Mouse (Mus musculus): Measurements from ENCODE around the gene Prmt1. TPM values are rescaled to one million over a fixed set of nuclear protein-coding genes. Genes with fewer than 3 reads are reported as not detected.

Gene Prmt1
- polyA plus RNA-seq, 1 experiment from 2014 or later: 710 TPM

DNA sequence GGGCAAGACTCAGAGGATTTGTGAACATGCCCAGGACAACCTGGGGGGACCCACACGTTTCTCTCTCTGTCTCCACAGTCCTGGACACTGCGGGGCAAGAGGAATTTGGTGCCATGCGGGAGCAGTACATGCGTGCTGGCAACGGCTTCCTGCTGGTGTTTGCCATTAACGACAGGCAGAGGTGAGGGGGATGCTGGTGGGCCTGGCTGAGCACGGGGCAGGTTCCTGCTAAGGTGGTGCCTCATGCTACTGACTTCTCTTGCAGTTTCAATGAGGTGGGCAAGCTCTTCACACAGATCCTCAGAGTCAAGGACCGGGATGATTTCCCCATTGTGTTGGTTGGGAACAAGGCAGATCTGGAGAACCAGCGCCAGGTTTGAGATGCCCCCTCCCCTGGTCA is 33.9 kb upstream of the Prmt1 start:
- no peaks in the 10 kb centered on the region for H3K9me3 ChIP-seq (replicated peaks)
- no peak for ATAC-seq (replicated peaks; ENCODE audit: low FRiP score)
- H3K27me3 ChIP-seq: 0 out of 2 replicates have a peak, but pooled peaks cover 4% of the 10 kb centered on the region
- peaks cover 25% of the 10 kb centered on the region for H3K4me1 ChIP-seq
- no peak overlapping the region for H3K4me2 ChIP-seq
- H3K9ac ChIP-seq: no peak overlapping the region
- H3K36me3 ChIP-seq: no peaks in the 10 kb centered on the region
- 73% methylated on average over 9 of the region's 9 CpGs for WGBS
- no peak overlapping the region for H3K27ac ChIP-seq
- no peak overlapping the region for H3K4me3 ChIP-seq (replicated peaks)

DNA sequence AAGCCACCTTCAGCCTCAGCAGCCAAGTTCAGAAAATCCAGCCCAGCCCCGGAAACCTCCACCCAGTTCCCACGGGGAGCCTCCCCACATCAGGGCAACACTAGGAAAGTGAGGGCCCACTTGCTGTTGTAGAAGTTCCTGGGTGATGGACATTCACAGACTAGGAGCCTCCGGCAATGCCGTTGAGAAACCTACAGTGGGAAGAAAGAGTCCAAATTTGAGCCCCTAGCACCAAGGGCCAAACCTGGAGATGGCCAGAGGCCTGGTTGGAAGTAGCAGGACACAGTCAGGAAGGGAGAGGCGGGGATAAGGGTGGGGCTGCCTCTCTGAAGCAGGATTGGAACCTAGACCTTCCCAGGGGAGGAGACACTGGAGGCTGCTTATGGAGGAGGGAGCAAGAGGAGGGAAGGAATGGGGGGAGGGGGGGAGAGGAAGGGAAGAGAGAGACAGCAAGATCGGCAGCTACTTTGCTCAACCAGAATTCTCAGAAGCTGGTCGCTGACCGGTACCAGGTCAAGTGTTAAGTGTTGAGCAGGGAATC is 32.7 kb upstream of the Prmt1 start:
- Histone ChIP-seq H3K4me1 (peaks cover 35% of the 10 kb centered on the region), H3K36me3 (no peaks in the 10 kb centered on the region; the same call in 1 of the 2 replicates), H3K27ac (peak overlapping the region; percentile 98), H3K4me2 (peak overlapping the region; percentile 91), H3K4me3 (replicated peaks) (peak overlapping the region; percentile 95), H3K9me3 (replicated peaks) (no peaks in the 10 kb centered on the region), H3K9ac (peak overlapping the region; percentile 65), H3K27me3 (0 out of 2 replicates have a peak, but pooled peaks cover 4% of the 10 kb centered on the region)
- 25% methylated on average over 8 of the region's 8 CpGs for WGBS
- ATAC-seq (replicated peaks; ENCODE audit: low FRiP score): no peak

DNA sequence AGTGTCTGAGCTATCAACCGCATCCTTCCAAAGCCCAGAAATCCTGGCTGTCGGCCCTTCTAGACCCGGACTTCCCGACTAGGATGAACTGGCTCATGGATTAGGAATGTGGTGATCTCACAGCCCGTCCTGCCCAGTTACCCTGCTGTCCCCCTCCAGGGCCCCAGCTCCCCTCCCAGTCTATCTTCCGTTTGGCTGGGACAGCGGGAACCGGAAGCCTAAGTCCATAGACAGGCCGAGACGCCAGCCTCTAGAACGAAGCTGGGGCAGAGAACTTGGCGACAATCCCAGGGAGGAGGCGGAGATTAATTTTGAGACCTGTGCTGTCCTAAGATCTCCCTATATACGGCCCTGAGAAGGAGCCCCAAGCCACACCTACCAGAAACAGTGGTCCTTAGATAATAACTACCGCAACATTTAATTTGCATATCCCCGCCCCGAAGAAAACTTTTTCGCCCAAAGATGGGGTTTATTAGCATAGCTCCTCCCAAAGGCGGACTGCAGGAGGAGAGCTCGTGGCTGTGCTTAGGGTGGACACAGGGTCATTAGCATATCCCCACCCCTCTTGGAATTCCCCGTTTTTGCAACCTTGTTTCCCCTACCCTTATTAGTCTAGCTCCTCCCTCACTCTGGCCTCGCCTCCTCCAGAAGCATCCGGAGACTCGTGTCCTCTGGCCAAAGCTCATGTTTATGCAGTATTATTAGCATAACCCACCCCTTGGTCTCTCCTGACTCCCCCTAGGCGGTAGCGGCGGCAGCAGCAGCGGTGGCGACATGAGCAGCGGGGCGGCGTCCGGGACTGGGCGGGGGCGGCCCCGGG is 31.1 kb upstream of the Prmt1 start, which contains the start of gene Rras:
Gene Rras, plus strand, starts transcription at position 720 of the 820 bp plus-strand sequence.
- 0 out of 2 replicates have a peak, but pooled peaks cover 4% of the 10 kb centered on the region for H3K27me3 ChIP-seq
- H3K9me3 ChIP-seq (replicated peaks): no peaks in the 10 kb centered on the region
- peak; percentile 93 for ATAC-seq (replicated peaks; ENCODE audit: low FRiP score)
- WGBS: under 1% methylated on average over 36 of the region's 36 CpGs
- H3K27ac ChIP-seq: peak within 1 kb of the TSS; percentile 98
- peak within 1 kb of the TSS; percentile 91 for H3K4me2 ChIP-seq
- peaks cover 41% of the 10 kb centered on the region for H3K4me1 ChIP-seq
- H3K9ac ChIP-seq: peak within 1 kb of the TSS; percentile 65
- peak within 1 kb of the TSS; percentile 95 for H3K4me3 ChIP-seq (replicated peaks)
- peaks cover 16% of the 10 kb centered on the region for H3K36me3 ChIP-seq

DNA sequence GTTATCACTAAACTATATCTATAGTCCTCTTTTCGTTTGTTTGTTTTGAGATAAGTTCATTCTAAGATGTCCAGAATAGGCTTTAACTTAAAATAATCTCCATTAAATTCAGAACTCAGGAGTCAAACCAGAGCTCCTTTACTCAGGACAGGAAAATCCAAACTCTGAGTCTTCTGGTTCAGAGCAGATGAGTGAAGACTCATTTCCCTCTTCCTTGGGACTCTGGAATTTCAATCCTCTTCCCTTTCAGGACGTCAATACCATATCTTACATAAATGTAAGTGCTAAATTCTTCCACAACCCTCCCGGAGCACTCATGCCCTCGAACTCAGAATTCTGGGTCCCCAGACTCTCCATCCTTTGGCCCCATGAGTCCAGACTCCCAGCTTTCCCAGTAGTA is 30.4 kb upstream of the Prmt1 start:
- H3K27ac ChIP-seq: peak overlapping the region; percentile 98
- H3K4me1 ChIP-seq: peaks cover 41% of the 10 kb centered on the region
- peak overlapping the region; percentile 50 for H3K9ac ChIP-seq
- peak overlapping the region; percentile 95 for H3K4me3 ChIP-seq (replicated peaks)
- H3K36me3 ChIP-seq: peaks cover 23% of the 10 kb centered on the region
- H3K27me3 ChIP-seq: 0 out of 2 replicates have a peak, but pooled peaks cover 4% of the 10 kb centered on the region
- WGBS: 4% methylated on average over 4 of the region's 4 CpGs
- ATAC-seq (replicated peaks; ENCODE audit: low FRiP score): no peak
- H3K4me2 ChIP-seq: peak overlapping the region; percentile 91
- H3K9me3 ChIP-seq (replicated peaks): no peaks in the 10 kb centered on the region

DNA sequence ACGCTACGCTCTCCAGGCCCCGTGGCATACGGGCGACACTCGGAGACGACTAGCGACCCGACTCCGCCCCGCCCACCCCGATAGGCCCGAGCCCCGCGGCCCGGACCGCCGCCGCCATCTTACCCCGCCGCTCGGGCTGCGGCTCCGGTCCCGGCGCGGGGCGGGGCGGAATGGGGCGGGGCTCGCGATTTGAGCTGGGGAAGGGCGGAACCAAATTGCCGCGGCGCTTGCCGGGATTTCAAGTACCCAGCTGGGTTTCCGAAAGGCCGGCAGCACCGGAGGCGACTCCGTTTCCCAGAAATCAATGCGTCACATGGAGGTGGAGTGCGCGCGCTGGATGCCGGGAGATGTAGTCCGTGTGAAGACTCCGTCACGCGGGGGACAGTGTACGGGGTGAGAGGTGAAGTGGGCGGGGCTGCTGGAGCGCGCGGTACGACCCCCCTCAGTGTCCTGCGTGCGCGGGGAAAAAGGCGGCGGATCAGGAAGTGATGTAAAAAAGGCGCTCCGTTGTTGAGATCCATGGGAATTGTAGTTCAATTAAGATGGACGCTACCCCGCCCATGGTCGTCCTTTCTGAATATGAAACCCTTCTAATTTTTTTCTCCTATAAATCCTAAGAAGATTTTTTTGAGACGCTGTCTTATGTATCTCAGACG is 29.7 kb upstream of the Prmt1 start, which contains the start of gene Scaf1:
Gene Scaf1, minus strand, starts transcription at position 407 of the 656 bp plus-strand sequence.
- Histone ChIP-seq H3K9me3 (replicated peaks) (no peaks in the 10 kb centered on the region), H3K4me1 (peaks cover 41% of the 10 kb centered on the region), H3K27ac (peak within 1 kb of the TSS; percentile 98), H3K4me2 (peak within 1 kb of the TSS; percentile 91), H3K27me3 (0 out of 2 replicates have a peak, but pooled peaks cover 4% of the 10 kb centered on the region), H3K9ac (peak within 1 kb of the TSS; percentile 99), H3K36me3 (peaks cover 30% of the 10 kb centered on the region), H3K4me3 (replicated peaks) (peak within 1 kb of the TSS; percentile 95)
- under 1% methylated on average over 67 of the region's 69 CpGs for WGBS
- peak; percentile 87 for ATAC-seq (replicated peaks; ENCODE audit: low FRiP score)

DNA sequence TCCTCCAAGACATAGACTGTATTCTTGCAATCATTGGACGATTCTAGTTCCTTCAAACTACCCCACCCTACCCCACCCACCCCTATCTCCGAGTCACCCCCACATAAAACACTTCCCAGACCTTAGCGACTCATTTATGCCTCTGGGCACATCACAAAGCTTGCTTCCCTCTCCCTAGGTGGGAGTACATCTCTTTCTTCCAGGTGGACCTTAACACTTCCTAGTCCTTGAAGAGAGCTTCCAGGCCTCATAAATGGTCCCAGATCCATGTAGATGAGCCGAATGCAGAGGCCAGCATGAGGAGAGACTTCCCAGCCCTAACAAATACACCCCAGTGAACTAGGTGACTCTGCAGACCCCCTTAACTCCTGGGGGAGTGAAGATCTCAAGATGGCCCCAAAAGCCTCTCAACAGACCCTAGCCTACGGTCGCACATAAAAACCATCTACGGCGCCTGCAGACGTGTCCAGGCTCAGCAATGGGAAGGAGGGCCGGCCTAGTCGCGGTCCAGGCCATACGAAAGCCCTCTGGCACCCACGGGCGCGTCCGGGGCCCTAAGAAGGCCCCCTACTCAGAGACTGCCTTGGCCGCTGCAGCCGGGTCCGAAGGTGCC is 29.1 kb upstream of the Prmt1 start:
- 0 out of 2 replicates have a peak, but pooled peaks cover 4% of the 10 kb centered on the region for H3K27me3 ChIP-seq
- H3K9ac ChIP-seq: peak overlapping the region; percentile 99
- peak overlapping the region; percentile 98 for H3K27ac ChIP-seq
- no peak for ATAC-seq (replicated peaks; ENCODE audit: low FRiP score)
- peak overlapping the region; percentile 95 for H3K4me3 ChIP-seq (replicated peaks)
- H3K9me3 ChIP-seq (replicated peaks): no peaks in the 10 kb centered on the region
- WGBS: under 1% methylated on average over 20 of the region's 20 CpGs
- H3K4me1 ChIP-seq: peaks cover 41% of the 10 kb centered on the region
- peak overlapping the region; percentile 91 for H3K4me2 ChIP-seq
- H3K36me3 ChIP-seq: peaks cover 35% of the 10 kb centered on the region

DNA sequence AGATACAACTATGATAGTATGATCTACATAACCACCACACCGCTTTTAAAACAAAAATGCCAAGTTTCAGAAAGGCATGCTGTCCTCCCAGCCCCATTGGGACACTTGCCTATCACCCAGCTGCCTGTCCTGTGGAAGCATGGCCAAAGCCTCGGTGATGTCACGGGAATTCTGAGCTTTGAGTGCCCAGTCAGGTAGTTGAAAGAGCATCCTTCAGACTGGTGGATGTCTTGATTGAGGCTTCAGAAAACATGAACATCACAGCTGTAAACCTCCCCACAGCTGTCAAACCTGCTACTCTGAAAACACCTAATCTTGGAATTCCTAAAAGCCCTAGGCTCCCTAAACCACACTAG is 27.7 kb upstream of the Prmt1 start:
- peaks cover 49% of the 10 kb centered on the region for H3K36me3 ChIP-seq
- ATAC-seq (replicated peaks; ENCODE audit: low FRiP score): no peak
- 99% methylated on average over 3 of the region's 3 CpGs for WGBS

DNA sequence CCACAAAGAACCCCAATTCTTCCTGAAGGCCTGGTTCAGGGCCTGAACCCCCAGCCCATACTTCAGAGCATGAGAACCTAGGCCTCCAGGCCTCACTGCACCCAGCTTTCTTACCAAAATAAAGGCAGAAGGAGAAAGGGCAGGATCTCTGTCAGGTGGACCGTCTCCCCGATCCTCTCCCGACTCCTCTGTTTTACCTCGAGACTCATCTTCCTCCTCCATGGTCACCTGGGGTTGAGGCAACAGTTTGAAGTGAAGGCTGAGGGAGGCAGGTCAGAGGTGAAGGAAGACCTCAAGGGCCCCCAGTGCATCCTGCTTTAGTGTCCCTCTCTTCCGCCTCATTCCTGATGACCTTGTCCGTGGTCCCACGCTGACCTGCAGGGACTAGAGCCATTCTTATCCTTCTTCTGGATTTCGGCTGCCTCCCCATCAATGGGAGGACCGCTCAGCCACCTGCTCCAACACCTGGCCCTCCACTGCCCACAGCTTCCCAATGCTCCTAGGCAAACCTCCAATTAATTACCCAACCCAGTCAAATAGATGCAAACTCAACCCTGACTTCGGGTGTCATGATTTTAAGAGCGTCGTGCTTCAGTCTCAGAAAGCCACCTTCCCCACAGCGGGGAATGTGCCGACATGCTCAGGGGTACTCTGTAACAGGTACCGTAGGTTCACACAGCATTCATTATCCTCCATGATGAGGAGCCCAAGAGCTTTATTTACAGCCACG is 27.2 kb upstream of the Prmt1 start:
- Histone ChIP-seq H3K4me2 (no peak overlapping the region), H3K4me3 (replicated peaks) (no peak overlapping the region), H3K9me3 (replicated peaks) (no peaks in the 10 kb centered on the region), H3K27ac (no peak overlapping the region), H3K27me3 (no peaks in the 10 kb centered on the region), H3K4me1 (peaks cover 27% of the 10 kb centered on the region), H3K9ac (no peak overlapping the region), H3K36me3 (peaks cover 55% of the 10 kb centered on the region)
- 93% methylated on average over 16 of the region's 16 CpGs for WGBS
- ATAC-seq (replicated peaks; ENCODE audit: low FRiP score): no peak

More for the DNA sequence above, 27.7 kb upstream of the Prmt1 start:
- Histone ChIP-seq H3K4me2 (0 out of 2 replicates have a peak overlapping the region, but pooled peaks have one; percentile 91), H3K4me1 (peaks cover 32% of the 10 kb centered on the region), H3K9ac (no peak overlapping the region), H3K27ac (no peak overlapping the region), H3K4me3 (replicated peaks) (no peak overlapping the region; the same call in 1 of the 2 replicates), H3K27me3 (no peaks in the 10 kb centered on the region), H3K9me3 (replicated peaks) (no peaks in the 10 kb centered on the region)

DNA sequence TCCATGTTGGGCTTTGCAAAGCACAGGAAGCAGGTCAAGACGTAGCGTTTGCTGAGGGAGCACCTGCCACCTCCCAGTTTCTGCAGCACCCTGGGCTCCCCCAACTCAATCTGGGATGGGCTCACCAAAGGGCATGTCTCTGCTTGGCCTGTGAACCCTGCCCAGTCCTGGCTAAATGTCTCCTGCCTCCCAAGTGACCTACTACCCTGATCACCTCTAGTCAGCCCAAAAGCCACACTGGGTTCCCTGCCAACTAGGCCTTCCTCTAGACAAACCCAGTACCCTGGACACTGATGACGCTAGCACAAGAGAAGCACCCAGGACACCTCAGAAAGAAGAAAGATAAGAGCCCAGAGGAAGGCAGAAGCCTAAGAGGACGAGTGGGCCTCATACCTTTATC is 26.5 kb upstream of the Prmt1 start:
- WGBS: 89% methylated on average over 4 of the region's 4 CpGs
- Histone ChIP-seq H3K27me3 (no peaks in the 10 kb centered on the region), H3K9me3 (replicated peaks) (no peaks in the 10 kb centered on the region), H3K4me2 (no peak overlapping the region), H3K4me1 (peaks cover 20% of the 10 kb centered on the region), H3K9ac (no peak overlapping the region), H3K36me3 (peaks cover 62% of the 10 kb centered on the region), H3K27ac (no peak overlapping the region), H3K4me3 (replicated peaks) (no peak overlapping the region)
- ATAC-seq (replicated peaks; ENCODE audit: low FRiP score): no peak

DNA sequence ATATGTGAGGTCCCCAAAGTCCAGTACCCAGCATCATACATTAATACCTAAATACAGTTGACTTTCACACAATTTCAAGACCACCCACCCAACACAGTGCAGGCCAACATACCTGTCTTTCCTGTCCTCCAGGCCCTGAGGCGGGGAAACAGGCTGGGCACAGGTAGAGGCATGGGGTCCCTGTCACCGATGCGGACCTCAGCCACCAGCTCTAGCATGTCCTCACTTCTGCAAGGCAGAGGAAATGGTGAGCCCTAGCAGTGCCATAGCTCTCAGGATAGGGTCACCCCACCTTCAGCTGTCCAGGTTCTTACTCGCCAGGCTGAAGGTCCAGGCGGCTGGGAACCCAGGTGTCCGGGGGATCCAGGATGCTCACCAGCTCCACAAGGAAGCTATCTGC is 25.6 kb upstream of the Prmt1 start:
- H3K9me3 ChIP-seq (replicated peaks): no peaks in the 10 kb centered on the region
- H3K9ac ChIP-seq: no peak overlapping the region
- no peaks in the 10 kb centered on the region for H3K27me3 ChIP-seq
- H3K4me3 ChIP-seq (replicated peaks): no peak overlapping the region
- H3K4me1 ChIP-seq: peaks cover 19% of the 10 kb centered on the region
- no peak for ATAC-seq (replicated peaks; ENCODE audit: low FRiP score)
- H3K36me3 ChIP-seq: peaks cover 70% of the 10 kb centered on the region
- no peak overlapping the region for H3K27ac ChIP-seq
- WGBS: 96% methylated on average over 6 of the region's 6 CpGs
- H3K4me2 ChIP-seq: no peak overlapping the region

DNA sequence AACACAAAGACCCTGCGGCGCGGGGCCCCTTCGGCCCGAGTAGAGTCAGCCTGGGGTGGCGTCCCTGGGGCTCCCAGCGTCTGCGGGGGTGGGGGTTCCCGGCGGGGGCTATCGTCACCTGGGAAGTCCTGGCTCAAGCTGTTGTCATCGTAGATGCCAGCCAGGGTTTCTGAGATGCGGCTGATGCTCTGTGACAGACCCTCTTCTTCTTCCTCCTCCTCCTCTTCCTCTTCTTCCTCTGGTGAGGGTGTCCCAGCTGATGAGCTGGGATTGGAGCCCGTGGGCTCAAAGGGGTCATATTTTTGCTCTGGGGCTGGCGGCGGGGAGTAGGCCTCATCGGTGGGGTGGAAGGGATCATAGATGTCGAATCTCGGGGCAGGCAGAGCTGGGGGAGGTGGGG is 22.0 kb upstream of the Prmt1 start:
- Histone ChIP-seq H3K27ac (no peak overlapping the region), H3K4me2 (no peak overlapping the region), H3K9ac (no peak overlapping the region), H3K36me3 (peaks cover 99% of the 10 kb centered on the region), H3K27me3 (no peaks in the 10 kb centered on the region), H3K4me3 (replicated peaks) (no peak overlapping the region), H3K4me1 (0 out of 2 replicates have a peak, but pooled peaks cover 4% of the 10 kb centered on the region), H3K9me3 (replicated peaks) (no peaks in the 10 kb centered on the region)
- WGBS: 88% methylated on average over 19 of the region's 19 CpGs
- ATAC-seq (replicated peaks; ENCODE audit: low FRiP score): no peak

All from kidney, embryonic 15.5 days (tissue).